Mouse (Mus musculus): Measurements from ENCODE around the gene Alox15.

GRCm38 (mm10) chr11:70345546-70345945 is 6.3 kb downstream of the Alox15 start:
- no peak for TF ChIP-seq CTCF (IDR thresholded peaks at IDR 0.05; ENCODE audit: control insufficient read depth, insufficient read depth, insufficient read length)
- no peak for TF ChIP-seq MYOD1 (IDR thresholded peaks at IDR 0.05; ENCODE audit: control insufficient read depth, insufficient read length, low read depth)
